Mouse (Mus musculus) v-Abl transformed pro-B cells (cell line): Measurements from ENCODE around the gene Uts2.

Source experiments
- in situ Hi-C, 2 experiments: fragments of 400-800 bp; cut with MboI; formaldehyde crosslinking; loops; one replicate each; pipeline ENCODE4 v1.15.1; 2025; ENCODE audit not compliant: unreplicated experiment in 2 of 2

Uts2 gene

DNA sequence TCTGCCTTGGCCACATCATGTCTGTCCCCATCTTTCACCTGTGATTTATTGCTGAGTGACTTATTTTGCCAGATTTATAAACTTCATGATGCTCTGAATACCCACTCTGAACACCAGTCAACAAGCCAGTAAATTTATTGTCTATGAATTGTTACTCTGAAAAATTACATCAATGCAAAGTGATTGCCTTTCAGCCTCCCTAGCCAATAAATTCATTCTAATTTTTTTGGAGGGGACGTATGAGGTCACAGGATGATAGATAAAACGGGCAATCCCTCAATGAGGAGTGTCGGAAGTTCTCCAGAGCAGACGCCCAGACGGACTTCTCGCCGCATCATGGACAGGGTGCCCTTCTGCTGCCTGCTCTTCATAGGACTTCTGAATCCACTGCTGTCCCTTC is at the start of gene Uts2:
Gene Uts2 (plus strand): TSS at position 301 of the 400 bp plus-strand sequence.
- in situ Hi-C loops, result no loop called here

DNA sequence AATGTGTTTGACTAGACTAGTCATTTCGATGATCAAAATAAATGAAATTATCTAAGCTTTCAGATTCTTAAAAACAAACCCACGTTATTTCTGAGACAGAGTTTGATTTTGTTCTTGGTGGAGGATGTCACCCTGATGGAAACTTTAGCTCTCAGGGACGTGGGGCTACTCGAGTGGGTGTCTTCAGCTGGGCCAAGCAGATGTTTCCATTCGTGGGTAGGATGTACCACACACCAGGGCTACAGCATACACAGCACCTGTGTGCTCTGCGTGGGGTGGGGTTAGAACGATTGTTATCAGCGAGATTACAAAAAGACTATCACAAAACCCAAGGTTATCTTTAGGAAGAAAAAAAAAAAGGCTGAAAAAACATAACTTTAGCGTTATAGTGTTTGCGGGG is 45.9 kb upstream of the Uts2 start:
- in situ Hi-C loops, result no loop called here

DNA sequence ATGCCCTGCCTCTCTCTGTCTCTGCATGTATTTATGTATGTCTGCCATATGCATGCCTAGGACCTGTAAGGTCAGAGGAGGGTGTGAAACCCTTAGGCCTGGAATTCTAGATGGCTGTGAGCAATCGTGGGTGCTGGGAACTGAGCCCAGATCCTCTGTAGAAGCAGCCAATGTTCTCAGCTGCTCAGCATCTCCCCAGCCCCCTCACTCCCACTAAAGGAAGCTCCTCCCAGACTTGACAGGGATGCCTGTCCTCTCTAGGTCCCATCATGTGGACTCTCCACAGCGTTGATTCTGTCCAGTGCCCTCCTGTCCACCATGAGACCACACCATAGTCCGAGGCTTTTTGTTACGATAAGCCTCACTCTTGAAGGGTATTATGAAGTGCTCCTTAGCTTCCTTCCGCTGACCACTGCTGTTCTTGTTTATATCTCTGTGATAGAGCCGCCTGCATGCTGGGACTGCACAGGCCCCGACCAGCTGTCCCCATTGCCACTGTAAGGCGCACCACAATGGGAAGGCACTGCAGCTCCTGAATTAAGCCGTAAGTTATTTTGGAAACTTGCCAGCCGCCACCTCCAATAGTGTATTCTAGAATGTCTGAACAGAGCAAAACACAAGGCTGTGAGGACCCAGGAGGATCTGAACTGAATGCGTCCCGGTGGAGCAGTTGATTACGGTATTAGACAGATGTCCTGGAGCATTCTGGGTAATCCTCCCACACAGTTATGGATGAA is 40.4 kb upstream of the Uts2 start:
- in situ Hi-C loops, result no loop called here

DNA sequence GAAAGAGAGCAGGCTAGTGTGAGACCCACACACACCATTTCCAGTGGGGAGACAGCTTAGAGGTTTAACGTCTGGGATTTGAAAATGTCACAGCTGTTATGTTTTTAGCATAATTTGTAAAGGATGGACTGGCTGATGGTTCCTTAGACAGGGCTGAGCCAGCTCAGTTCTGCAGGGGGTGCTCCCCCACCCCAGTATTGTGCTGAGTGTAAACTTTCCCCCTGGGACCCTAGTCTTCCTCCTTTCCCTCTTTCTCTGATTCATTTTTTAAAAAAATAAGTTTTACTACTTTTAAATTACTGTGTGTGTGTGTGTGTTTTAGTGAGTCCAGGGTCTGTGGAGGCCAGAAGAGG is 39.8 kb upstream of the Uts2 start:
- in situ Hi-C loops, result no loop called here

DNA sequence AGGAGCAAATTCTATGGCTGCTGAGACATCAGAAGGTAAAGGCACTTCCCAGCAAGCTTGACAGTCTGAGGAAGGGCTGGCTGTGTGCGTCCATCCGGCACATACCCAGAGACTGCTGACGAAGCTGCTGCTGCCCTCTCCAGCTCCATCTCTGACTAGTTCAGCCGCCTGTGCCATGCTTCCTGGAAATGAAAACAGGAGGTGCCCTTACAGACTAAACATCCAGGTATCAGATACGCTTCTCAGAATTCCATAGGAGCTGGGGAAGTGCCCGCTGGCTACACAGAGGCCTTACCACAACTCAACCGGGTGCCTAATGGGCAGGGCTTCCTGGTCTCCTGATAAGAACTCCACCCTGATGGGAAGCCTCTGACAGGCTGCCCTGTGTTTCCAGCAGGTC is 38.4 kb upstream of the Uts2 start:
- in situ Hi-C loops, result no loop called here

DNA sequence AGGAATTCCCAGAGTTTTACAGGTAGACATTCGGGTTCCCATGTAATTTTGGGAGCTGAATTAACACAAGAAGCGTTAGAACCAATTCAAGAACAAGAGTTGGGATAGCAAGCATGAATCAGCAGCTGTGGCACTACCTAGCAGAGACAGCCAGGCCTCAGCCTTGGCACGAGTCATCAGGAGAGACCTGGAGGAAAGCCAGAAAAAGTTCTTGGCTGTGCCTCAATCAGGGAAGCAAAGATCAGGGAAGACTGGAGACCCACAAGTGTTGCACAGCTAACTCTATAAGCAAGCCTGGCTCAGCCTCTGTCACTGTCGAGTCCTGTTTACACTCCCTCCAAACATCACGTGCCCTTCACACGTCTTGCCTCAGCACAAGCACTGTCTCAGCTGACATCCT is 34.7 kb upstream of the Uts2 start:
- in situ Hi-C loops, result loop anchor here (5.0 to 10.0 kb wide), 3 partner anchors 35 to 183 kb away; no protein-coding TSS in a partner anchor

DNA sequence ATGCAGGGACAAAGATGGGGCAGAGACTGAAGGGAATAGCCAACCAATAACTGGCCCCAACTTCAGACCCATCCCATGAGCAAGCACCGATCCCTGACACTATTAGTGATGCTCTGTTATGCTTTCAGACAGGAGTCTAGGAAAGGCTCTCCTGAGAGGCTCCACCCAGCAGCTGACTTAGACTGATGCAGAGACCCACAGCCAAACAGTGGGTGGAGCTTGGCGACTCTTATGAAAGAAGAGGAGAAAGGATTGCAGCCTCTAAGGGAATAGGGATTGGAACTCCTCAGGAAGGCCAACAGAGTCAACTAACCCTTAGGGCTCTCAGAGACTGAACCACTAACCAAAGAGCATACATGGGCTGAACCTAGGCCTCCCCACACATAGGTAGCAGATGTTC is 33.2 kb upstream of the Uts2 start:
- in situ Hi-C loops, result loop anchor here (5.0 to 10.0 kb wide), 3 partner anchors 36 to 181 kb away; no protein-coding TSS in a partner anchor

DNA sequence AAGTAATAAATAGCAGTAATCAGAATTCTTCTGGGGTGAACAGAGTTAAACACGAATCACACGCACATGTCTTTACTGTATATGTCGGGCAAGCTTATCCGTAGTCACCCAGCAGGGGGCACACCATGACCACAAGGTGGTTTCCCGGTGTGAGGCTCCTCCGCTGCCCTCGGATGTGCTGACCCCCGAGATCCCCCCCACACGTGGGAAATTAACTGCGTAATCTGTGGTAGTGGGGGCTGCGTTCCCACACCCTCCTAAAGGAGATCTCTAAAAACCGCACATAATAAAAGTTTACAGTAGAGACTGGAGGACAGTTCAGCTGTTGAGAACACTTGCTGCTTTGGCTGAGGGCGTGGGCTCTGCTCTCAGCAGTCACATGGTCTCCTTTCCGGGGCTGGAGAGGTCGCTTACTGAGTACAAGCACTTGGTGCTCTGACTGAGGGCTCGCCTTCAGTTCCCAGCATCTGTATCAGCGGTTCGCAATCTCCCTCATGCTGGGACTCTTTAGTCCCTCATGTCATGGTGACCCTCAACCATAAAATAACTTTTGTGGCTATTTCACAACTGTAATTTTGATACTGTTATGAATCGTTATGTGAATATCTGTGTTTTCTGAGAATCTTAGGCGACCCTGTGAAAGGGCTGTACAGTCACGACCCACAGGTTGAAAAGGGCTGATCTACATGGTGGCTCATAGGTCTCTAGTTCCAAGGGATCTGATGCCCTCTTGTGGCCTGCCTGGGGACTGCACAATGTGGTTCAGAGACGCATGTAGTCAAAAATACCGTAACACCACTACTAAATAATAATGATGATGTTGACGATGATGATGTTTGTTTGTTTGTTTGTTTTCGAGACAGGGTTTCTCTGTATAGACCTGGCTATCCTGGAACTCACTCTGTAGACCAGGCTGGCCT is 32.0 kb upstream of the Uts2 start:
- in situ Hi-C loops, result loop anchor here (5.0 to 10.0 kb wide), 6 partner anchors 38 to 887 kb away; no protein-coding TSS in a partner anchor

DNA sequence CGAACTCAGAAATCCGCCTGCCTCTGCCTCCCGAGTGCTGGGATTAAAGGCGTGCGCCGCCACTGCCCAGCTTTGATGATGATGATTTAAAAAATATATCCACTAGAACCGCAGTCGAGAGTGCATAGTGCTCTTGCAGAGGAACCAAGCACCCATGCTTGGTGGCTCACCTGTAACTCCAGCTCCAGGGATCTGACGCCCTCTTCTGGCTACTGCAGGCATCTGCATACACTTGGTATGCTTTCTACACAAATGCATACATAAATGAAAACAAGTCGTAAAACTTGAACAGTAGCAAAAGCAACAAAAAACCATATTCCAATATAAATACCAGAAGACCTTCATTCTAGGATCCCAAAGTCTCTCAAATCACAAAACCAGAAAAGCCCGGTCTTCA is 31.3 kb upstream of the Uts2 start:
- in situ Hi-C loops, result loop anchor here (5.0 to 10.0 kb wide), 5 partner anchors 61 to 887 kb away; no protein-coding TSS in a partner anchor

DNA sequence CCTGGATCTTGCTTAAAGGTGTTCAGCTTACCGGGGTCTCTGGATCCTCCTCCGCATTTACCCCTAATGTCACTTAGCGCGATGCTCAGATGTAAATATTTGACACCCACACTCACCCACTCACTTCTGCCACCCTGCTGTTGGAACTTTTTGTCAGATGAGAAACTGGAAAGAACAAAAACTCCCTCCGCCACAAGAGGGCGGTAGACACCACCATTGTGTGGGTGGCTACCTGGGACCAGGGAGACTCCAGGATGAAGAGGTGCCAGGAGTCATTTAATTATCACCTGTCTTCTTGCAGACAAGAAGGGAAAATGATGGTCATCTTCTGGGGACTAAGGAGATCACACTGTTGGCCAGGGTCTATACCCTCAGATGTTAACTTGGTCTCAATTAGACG is 30.3 kb upstream of the Uts2 start:
- in situ Hi-C loops, result loop anchor here (5.0 to 10.0 kb wide), 5 partner anchors 62 to 886 kb away; no protein-coding TSS in a partner anchor

DNA sequence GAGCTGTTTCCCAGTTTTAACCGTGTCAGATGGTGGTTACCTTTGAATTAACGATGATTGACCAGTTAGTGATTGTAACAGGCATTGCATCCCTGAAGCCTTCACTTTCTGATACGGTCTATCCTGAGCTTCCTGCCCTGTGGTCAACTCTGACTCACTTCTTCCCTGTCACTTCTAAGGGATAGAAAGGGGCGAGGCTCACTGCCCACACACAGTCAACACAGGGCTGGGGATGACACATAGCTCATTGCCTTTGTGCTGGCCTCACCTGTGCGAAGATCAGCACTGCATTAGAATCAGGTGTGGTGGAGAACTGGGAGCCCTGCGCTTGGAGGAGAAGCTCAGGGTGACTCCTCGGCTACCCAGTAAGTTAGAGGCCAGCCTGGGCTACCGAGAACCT is 27.9 kb upstream of the Uts2 start:
- in situ Hi-C loops, result loop anchor here (5.0 to 10.0 kb wide), 5 partner anchors 64 to 883 kb away; no protein-coding TSS in a partner anchor

DNA sequence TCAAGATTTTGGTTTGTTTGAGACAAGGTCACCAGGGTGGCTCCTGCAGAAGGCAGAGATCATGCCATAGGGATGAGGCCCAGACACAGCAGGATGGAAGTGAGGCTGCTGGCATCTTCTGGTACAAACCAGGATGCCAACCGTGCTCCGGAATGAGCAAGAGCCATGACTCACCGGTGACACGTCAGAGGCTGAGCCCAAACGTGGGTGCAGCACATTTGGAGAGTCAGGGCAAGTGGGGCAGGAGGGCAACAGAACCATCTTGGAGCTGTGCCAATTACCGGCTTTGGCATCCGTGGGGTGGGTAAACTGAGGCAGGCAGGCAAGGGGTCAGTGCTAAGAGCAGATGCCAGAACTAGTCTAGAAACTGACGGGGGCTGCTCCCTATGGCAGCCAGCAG is 23.6 kb upstream of the Uts2 start:
- in situ Hi-C loops, result no loop called here

DNA sequence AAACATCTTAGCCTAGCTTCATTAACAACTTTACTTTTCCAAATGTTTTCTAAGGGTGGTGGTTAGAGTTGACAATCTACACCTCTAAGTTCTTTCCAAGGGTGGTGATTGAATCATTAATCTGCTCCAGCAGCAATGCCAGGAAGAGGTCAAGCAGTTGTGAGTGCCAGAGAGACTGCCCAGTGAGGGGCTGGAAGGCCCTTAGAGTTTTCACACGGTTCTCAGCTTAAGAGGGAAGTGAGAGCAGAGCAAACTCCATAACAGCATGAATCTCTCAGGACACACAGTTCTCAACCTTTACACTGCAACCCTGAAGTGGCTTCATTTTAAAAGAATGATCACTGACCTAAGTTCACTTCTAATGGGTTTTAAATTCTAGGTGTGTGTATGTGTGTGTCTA is 21.8 kb upstream of the Uts2 start:
- in situ Hi-C loops, result no loop called here

DNA sequence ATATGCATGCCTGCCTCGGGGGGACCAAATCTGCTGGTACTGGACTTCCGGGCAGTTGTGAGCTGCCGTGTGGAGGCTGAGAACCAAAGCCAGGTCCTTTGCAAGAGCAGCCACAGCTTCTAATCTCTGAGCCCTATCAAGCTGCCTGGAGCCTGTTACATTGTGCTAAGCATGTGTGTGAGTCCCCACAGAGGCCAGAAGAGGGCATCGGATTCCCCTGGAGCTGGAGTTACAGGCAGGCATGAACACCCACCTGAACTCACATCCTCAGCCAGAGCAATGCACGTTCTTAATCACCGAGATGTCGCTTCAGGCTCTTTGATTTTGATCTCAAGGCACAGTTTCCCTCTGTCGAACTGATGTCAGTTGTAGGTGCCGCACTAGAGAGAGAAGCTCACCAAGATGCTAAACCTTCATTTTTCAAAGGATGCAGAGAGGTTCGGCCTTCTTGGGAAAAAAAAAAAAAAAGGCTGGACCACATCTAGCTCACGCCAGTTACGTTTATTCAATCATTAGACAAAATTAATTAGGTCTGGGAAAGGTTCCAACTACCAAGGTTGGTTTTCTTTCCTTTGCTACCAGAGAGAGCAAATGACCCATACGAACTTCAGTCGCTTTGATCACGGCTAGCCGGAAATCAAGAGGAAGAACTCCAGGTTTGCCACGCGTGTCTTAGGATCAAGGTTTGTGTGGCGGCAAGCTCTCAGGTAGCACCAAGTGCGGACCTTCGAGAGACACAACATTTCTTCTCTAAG is 18.6 kb upstream of the Uts2 start:
- in situ Hi-C loops, result no loop called here

DNA sequence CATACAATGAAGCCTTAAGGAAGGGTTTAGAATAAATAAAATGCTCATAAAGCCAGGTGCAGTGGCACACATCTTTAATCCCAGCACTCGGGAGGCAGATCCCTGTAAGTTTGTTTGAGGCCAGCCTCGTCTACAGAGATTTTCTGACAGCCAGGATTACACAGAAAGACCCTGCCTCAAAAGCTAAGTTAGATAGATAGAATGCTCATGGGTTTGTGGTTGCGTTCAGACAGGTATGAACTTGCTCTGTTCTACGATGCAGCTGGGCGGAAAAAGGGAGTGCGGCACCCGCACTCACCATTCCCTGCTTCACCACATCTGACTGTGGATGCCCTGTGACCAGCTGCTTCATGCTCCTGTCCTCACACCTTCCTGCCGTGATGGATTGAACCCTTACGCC is 17.4 kb upstream of the Uts2 start:
- in situ Hi-C loops, result no loop called here

DNA sequence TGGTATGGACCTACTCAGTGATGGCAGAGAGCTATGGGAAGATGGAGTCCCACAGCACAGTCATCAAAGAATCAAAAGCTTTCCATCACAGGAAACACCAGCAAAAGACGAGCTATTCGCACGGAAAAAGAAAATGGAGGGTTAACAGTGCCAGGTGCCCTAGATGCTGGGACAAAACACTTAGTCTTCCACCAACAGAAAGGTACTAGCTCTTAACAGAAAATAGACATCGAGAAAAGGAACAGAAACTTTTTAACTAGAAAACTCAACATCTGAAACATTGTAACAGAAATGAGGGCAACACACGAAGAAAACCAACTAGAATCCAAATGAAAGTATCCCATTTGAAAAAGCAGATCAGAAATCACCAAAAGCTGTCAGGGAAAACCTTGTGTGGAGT is 16.7 kb upstream of the Uts2 start:
- in situ Hi-C loops, result no loop called here

DNA sequence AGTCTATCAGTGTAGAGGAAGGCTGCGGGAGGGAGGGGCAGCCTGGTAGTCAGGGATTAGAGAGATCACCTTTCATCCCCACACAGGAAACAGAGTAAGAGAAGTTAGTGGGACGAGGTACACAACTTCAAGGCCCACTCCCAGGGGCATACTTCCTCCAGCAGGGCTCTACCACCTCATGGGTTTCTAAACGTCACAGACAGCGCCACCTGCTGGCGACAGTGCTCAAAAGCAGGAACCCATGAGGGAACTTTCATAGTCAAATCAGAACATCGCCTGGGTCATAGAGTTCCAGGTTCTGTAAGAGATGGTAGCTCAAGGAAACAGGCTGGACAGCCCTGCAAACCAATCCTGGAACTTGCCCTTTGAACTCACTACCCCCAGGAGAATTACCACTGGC is 6.7 kb upstream of the Uts2 start:
- in situ Hi-C loops, result no loop called here

DNA sequence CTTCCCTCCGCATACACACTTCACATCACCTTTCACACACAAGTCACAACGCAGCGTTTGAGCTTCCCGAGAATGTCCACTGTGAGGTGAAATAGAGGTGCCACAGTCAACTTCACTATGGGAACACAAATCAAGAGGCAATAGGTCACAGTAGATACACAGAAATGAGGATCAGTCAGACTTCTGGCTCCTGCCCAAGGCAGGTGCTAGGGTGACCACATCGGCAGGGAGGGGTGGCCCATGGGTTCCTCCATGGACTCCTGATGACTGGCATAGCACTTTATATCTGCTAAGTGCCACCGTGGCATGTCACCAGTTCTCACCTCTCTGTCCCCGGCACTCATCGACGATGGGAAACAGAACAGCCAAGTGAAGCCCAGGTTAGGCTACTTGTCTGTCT is 1.7 kb downstream of the Uts2 start:
- in situ Hi-C loops, result no loop called here

DNA sequence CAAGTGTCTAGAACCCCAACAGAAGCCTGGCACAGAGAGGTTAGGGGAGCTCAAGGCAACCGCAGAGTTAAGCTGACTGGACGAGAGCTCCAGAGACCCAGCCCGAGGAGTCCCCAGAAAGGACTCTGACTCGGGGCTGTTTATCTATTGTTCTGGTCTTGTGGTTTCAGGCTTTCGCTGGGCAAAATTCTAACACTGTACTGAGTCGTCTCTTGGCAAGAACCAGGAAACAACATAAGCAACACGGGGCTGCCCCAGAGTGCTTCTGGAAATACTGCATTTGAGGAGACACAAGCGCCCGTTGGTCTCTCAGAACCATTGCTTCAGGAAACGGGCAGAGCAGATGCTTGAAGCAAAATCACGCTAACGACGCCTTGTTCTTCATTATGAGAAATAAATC is 4.5 kb downstream of the Uts2 start:
- in situ Hi-C loops, result no loop called here

DNA sequence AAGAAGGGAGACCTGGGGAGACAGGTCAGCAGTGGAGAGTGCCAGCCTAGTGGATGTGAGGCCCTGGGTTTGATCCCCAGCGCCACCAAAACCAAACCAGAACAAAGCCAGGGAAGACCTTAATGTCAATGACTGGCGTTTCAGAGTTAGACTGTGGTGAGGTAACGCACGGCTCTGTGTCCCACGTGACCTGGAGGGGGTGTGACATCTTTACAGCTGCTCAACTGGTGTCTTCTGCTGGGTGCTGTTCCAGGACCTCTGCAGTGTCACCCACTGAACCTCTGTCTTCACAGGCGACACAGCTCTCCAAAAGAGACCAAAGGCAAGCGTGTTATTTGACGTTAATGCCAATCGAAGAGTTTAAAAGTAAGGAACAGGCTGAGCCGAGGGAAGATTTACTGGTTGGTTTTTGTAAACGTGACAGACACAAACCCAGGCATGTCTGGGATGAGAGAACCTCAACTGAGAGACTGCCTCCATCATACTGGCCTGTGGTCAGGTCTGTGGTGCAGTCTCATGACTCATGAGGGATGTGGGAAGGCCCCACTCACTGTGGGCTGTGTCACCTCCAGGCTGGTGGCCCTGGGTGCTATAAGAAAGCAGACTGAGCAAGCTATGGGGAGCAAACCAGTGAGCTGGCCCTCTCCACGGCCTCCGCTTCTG is 8.9 kb downstream of the Uts2 start:
- in situ Hi-C loops, result no loop called here
